Mouse (Mus musculus): ENCODE data around the gene Fgfrl1. TPM values are rescaled to one million over a fixed set of nuclear protein-coding genes. Genes with fewer than 3 reads are reported as not detected.
A peak's percentile ranks its signal among the peaks of the same experiment; 100 is the strongest.

Gene Fgfrl1
- polyA plus RNA-seq, 1 experiment from 2014 or later: 17.4 TPM

GRCm38 (mm10) chr5:108669986-108670385 is 22.2 kb upstream of the Fgfrl1 start:
- no peak overlapping the region for H3K4me3 ChIP-seq (ENCODE audit: low read depth, low read length)
- H3K27ac ChIP-seq (ENCODE audit: low read length): no peak overlapping the region
- 68% methylated on average over 9 of the region's 9 CpGs for WGBS
- H3K4me2 ChIP-seq (replicated peaks; ENCODE audit: low read depth, low read length): peak overlapping the region; percentile 76
- no peaks in the 10 kb centered on the region for H3K27me3 ChIP-seq (replicated peaks; ENCODE audit: insufficient read depth, low read length)
- H3K4me1 ChIP-seq (ENCODE audit: insufficient read depth, low read depth, low read length): peaks cover 7% of the 10 kb centered on the region; the same call in 1 of the 2 replicates
- ATAC-seq (no peak), DNase-seq (ENCODE audit: low spot score) (no peak)
- peaks cover 10% of the 10 kb centered on the region for H3K36me3 ChIP-seq (ENCODE audit: insufficient read depth, low read length)
- TF ChIP-seq EP300 (IDR thresholded peaks at IDR 0.05) (no peak), CTCF (IDR thresholded peaks at IDR 0.05) (no peak)
- H3K9me3 ChIP-seq (ENCODE audit: low read length): no peaks in the 10 kb centered on the region
- H3K9ac ChIP-seq (replicated peaks; ENCODE audit: low read depth): no peak overlapping the region

GRCm38 (mm10) chr5:108670785-108671184 is 21.4 kb upstream of the Fgfrl1 start:
- Histone ChIP-seq H3K4me2 (replicated peaks; ENCODE audit: low read depth, low read length) (no peak overlapping the region), H3K27ac (ENCODE audit: low read length) (no peak overlapping the region), H3K9ac (replicated peaks; ENCODE audit: low read depth) (no peak overlapping the region), H3K27me3 (replicated peaks; ENCODE audit: insufficient read depth, low read length) (no peaks in the 10 kb centered on the region), H3K4me1 (ENCODE audit: insufficient read depth, low read depth, low read length) (peaks cover 7% of the 10 kb centered on the region; the same call in 1 of the 2 replicates), H3K4me3 (ENCODE audit: low read depth, low read length) (no peak overlapping the region), H3K36me3 (ENCODE audit: insufficient read depth, low read length) (peaks cover 10% of the 10 kb centered on the region), H3K9me3 (ENCODE audit: low read length) (no peaks in the 10 kb centered on the region)
- DNase-seq (ENCODE audit: low spot score) (peak; percentile 51), ATAC-seq (peak; percentile 37; the same call in 1 of the 2 replicates)
- TF ChIP-seq CTCF (IDR thresholded peaks at IDR 0.05): peak; percentile 69
- no peak for TF ChIP-seq EP300 (IDR thresholded peaks at IDR 0.05)

DNA sequence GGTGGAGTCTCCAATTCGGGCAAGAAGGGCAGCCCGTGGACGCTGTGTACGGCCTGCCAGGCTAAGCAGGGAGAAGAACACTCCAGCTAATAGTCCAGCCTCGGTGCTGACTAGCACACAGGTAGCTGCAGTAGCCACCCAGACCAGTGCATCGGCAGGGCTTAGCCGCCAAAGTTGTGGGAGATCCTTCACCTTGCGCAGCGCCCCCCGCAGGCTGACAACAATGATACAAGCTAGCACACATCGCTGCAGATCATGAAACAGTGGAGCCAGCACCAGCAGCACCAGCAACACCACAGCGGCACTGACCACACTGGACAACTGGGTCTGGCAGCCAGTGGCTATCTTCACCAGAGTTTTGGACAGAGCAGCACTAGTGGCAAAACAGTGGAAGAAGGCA is 20.4 kb upstream of the Fgfrl1 start:
- no peak for DNase-seq (ENCODE audit: low spot score)
- TF ChIP-seq EP300 (IDR thresholded peaks at IDR 0.05) (no peak), CTCF (IDR thresholded peaks at IDR 0.05) (peak; percentile 26)
- no peak for ATAC-seq
- peaks cover 7% of the 10 kb centered on the region; the same call in 1 of the 2 replicates for H3K4me1 ChIP-seq (ENCODE audit: insufficient read depth, low read depth, low read length)
- no peaks in the 10 kb centered on the region for H3K9me3 ChIP-seq (ENCODE audit: low read length)
- H3K4me3 ChIP-seq (ENCODE audit: low read depth, low read length): no peak overlapping the region
- no peak overlapping the region for H3K9ac ChIP-seq (replicated peaks; ENCODE audit: low read depth)
- no peak overlapping the region for H3K27ac ChIP-seq (ENCODE audit: low read length)
- no peaks in the 10 kb centered on the region for H3K27me3 ChIP-seq (replicated peaks; ENCODE audit: insufficient read depth, low read length)
- 91% methylated on average over 12 of the region's 12 CpGs for WGBS
- peaks cover 10% of the 10 kb centered on the region for H3K36me3 ChIP-seq (ENCODE audit: insufficient read depth, low read length)
- H3K4me2 ChIP-seq (replicated peaks; ENCODE audit: low read depth, low read length): no peak overlapping the region

DNA sequence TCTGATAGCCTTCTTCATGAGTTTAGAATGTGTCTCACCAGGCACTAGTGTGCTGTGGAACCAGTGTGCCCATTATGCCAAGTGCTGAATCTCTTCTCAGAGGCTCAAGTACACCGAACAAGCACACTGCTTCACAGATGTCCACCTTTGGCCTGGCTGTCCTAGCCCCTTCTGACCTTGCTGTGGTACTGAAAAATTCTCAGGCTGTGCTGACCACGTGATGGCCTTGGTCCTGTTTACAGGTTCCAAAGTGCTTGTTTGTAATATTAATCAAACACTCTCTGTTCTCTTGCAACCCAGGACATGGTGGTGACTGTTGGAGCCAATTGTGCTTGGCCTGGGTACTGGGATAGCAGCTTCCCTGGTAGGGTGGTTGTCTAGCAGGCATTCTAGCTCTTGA is 17.6 kb upstream of the Fgfrl1 start:
- ATAC-seq: no peak
- no peak overlapping the region for H3K27ac ChIP-seq (ENCODE audit: low read length)
- 70% methylated on average over 2 of the region's 2 CpGs for WGBS

DNA sequence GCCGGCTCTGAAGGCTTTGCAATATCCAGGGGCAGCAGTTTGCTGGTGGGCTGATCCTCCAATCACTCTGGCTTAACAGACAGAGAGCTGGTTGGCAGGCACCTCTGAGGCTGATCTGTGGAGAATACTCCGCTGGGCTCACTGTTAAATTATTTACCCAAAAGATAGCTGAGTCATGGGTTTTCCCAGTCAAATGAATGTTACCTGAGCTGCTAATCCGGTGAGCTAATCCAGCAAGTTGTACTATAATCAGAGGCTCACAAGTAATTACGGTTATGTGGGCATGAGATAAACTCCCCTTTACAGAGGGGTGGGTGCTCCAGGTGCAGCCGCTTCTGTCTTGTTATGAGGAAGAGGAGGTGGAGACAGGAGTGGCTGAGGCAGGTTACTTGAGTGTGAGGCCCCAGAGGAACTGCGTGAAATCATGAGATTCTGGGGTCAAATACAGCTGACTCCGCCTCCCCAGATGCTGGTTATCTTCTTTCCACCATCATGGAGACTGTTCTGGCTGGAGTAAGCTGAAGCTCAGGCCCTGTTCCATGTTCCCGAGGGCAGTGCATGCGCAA is 16.8 kb upstream of the Fgfrl1 start, which contains the start of gene Slc26a1:
Gene Slc26a1 (minus strand): TSS at position 319 of the 566 bp plus-strand sequence.
- DNase-seq (ENCODE audit: low spot score) (no peak), ATAC-seq (no peak)
- H3K36me3 ChIP-seq (ENCODE audit: insufficient read depth, low read length): peaks cover 10% of the 10 kb centered on the region
- H3K9me3 ChIP-seq (ENCODE audit: low read length): no peaks in the 10 kb centered on the region
- no peak within 1 kb of the TSS for H3K4me2 ChIP-seq (replicated peaks; ENCODE audit: low read depth, low read length)
- WGBS: 59% methylated on average over 9 of the region's 9 CpGs
- H3K27ac ChIP-seq (ENCODE audit: low read length): no peak within 1 kb of the TSS
- no peak within 1 kb of the TSS for H3K9ac ChIP-seq (replicated peaks; ENCODE audit: low read depth)
- H3K27me3 ChIP-seq (replicated peaks; ENCODE audit: insufficient read depth, low read length): no peaks in the 10 kb centered on the region
- peaks cover 9% of the 10 kb centered on the region; the same call in 1 of the 2 replicates for H3K4me1 ChIP-seq (ENCODE audit: insufficient read depth, low read depth, low read length)
- no peak within 1 kb of the TSS for H3K4me3 ChIP-seq (ENCODE audit: low read depth, low read length)
- TF ChIP-seq CTCF (IDR thresholded peaks at IDR 0.05) (no peak), EP300 (IDR thresholded peaks at IDR 0.05) (no peak)

More for the DNA sequence above, 17.6 kb upstream of the Fgfrl1 start:
- Histone ChIP-seq H3K9me3 (ENCODE audit: low read length) (no peaks in the 10 kb centered on the region), H3K4me3 (ENCODE audit: low read depth, low read length) (no peak overlapping the region), H3K36me3 (ENCODE audit: insufficient read depth, low read length) (peaks cover 10% of the 10 kb centered on the region), H3K4me1 (ENCODE audit: insufficient read depth, low read depth, low read length) (peaks cover 14% of the 10 kb centered on the region; the same call in 1 of the 2 replicates), H3K9ac (replicated peaks; ENCODE audit: low read depth) (no peak overlapping the region), H3K4me2 (replicated peaks; ENCODE audit: low read depth, low read length) (no peak overlapping the region), H3K27me3 (replicated peaks; ENCODE audit: insufficient read depth, low read length) (no peaks in the 10 kb centered on the region)
- DNase-seq (ENCODE audit: low spot score): no peak
- TF ChIP-seq EP300 (IDR thresholded peaks at IDR 0.05) (no peak), CTCF (IDR thresholded peaks at IDR 0.05) (no peak)

GRCm38 (mm10) chr5:108676772-108677498 is 15.2 kb upstream of the Fgfrl1 start:
- ATAC-seq (peak; percentile 14; the same call in 1 of the 2 replicates), DNase-seq (ENCODE audit: low spot score) (peak; percentile 16)
- no peaks in the 10 kb centered on the region for H3K9me3 ChIP-seq (ENCODE audit: low read length)
- H3K4me1 ChIP-seq (ENCODE audit: insufficient read depth, low read depth, low read length): peaks cover 9% of the 10 kb centered on the region; the same call in 1 of the 2 replicates
- TF ChIP-seq EP300 (IDR thresholded peaks at IDR 0.05) (no peak), CTCF (IDR thresholded peaks at IDR 0.05) (no peak)
- H3K4me3 ChIP-seq (ENCODE audit: low read depth, low read length): 0 out of 2 replicates have a peak overlapping the region, but pooled peaks have one; percentile 17
- peak overlapping the region; percentile 51 for H3K4me2 ChIP-seq (replicated peaks; ENCODE audit: low read depth, low read length)
- H3K36me3 ChIP-seq (ENCODE audit: insufficient read depth, low read length): peaks cover 6% of the 10 kb centered on the region
- 14% methylated on average over 5 of the region's 5 CpGs for WGBS
- H3K9ac ChIP-seq (replicated peaks; ENCODE audit: low read depth): no peak overlapping the region
- no peak overlapping the region for H3K27ac ChIP-seq (ENCODE audit: low read length)
- no peaks in the 10 kb centered on the region for H3K27me3 ChIP-seq (replicated peaks; ENCODE audit: insufficient read depth, low read length)

Measured in lung, postnatal 0 days (tissue).